Mouse (Mus musculus) A20 (cell line): ENCODE data around the gene Slc27a4.
"Not testable (repeated sequence)": the region's sequence is repeated elsewhere in the genome, so short reads cannot be mapped to it uniquely, and the experiment has no call there.

Experiments
- DNase-seq: peaks from one replicate; pipeline ENCODE4 v3.0.0-alpha.2; 2011; ENCODE audit warnings: low read depth, low spot score

Slc27a4 gene

DNA sequence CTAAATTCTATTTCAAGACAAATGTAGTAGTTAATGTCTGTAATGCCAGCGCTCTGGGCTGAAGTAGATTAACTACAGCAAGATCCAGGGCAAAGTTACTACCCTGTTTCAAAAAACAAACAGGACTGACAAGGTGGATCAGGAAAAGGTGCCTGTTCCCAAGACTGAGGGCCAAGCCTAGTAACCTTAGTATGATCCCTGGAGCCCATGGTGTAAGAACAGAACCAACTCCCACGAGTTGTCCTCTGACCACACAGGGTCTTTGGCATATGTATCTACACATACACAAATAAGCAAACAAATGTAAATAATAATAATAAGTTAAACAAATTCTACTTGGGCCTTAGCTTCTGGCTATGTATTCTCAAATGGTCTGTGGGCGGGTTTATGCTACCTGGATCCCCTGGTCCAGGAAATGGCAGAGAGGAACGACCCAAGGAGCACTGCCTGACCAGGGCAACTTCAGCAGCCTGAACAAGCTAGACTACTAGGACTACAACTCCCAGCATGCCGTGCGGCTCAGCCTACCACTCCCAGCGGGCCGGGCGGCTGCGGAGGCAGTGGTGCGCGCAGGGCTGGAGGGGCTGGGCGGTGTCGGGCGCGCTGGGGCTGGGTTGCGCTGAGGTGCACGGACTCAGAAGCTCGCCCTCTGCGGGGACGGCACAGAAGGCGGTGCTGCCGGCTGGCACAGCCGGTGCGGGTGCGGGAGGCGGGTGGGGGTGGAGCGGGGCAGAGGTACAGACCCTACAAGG, at the start of gene Slc27a4:
TSS of gene Slc27a4 (plus strand) at position 560 of the 752 bp plus-strand sequence.
- peak; percentile 91 for DNase-seq

DNA sequence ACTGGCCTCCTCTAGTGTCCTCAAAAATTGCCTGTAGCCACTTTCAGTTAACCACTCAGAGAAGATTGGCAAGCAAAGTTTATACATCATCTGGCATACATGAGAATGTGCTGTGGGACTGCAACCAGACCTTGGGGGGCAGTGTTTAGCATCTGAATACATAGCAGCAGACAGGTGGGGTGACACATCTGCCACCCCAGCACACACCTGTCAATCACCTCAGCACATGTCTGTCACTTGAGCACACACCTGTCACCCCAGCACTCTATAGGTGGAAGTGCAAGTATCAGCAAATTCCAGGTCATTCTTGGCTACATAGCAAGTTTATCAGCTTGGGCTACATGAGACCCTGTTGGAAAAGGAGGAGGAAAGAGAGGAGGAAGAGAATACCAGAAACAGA, 46.7 kb upstream of the Slc27a4 start:
- DNase-seq = peak; percentile 38

DNA sequence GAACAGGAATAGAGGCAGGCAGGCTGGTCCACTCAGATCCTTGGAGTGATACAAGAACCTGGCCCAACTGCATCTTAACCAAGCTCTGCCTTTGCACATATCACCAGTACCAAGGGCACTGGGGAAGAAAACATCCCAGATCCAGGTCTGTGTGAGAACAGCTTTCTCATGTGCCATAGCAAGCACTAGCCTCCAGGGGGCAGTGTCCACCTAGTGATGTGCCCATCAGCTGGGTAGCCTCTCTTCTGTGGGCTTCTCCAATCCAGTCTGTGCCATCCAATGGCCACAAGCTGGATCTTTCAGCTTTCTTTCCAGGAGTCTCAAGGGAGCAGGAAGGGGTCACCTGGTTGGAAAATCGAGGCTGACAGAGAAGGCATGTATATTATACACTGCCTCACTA, 37.6 kb upstream of the Slc27a4 start:
- peak; percentile 64 for DNase-seq

DNA sequence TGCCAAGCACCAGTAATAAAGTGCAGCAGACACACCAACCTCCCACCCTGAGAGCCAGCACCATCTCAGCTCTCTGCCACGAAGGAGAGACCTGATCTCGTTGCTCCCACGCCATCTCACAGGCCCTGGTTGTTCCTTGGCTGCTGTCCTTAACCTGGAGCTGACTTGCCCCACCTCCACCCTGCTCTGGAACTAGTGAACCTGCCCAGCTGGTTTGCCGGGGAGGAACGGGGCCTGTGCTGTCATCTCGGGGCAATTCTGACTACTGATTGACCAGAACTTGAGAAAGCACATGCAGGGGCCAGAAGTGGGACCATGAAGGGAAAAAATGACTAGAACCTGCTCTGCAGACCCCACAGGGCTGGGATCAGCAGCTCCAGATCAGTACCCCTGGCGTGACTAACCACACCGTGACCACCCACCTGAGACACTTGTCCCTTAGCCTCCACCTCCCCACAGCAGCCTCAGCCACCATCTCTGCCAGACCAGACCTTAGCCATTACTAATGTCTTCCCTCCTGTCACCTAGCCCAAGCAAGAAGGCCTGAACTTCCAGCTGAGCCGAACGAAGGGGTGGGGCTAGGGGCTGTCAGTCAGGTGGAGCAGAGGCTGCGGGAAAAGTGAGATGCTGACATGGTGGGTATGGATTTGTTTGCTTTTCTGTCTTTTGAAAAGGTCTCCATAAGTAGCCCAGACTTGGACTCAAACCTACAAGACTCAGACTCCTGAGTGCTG, 34.3 kb upstream of the Slc27a4 start:
- DNase-seq = no peak

DNA sequence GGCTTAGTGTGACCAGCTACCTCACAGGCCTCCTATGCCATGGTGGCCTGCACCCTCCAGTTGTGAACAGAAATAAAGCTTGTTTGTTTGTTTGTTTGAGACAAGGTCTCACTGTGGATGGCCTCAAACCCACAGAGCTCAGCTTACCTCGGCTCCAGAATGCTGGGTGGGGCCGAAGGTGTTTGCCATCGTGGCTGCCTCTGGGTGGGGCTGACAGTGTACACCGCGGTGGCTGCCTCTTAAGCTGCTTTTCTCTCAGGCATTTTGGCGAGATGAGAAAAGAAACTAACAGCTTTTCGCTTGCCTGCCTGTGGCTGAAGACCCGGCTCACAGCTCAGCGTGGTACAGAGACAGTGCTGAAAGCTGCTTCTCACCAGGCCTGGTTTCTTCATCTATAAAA, 33.5 kb upstream of the Slc27a4 start:
- no peak for DNase-seq

DNA sequence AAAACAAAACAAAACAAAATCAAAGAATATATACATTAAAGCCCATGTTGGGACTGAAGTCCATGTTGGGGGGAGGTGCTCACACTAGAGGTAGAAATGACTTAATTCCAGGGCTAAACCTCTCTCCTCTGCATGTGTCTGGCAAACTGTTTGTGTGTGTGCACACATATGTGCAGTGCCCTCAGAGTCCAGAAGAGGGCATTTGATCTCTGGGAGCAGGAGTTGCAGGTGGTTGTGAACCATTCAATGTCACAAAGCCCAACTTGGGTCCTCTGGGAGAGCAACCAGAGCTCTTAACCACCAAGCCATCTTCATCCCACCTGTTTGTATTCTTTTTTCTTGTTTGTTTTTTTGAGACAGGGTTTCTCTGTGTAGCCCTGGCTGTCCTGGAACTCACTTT, 32.3 kb upstream of the Slc27a4 start:
- peak; percentile 39 for DNase-seq

DNA sequence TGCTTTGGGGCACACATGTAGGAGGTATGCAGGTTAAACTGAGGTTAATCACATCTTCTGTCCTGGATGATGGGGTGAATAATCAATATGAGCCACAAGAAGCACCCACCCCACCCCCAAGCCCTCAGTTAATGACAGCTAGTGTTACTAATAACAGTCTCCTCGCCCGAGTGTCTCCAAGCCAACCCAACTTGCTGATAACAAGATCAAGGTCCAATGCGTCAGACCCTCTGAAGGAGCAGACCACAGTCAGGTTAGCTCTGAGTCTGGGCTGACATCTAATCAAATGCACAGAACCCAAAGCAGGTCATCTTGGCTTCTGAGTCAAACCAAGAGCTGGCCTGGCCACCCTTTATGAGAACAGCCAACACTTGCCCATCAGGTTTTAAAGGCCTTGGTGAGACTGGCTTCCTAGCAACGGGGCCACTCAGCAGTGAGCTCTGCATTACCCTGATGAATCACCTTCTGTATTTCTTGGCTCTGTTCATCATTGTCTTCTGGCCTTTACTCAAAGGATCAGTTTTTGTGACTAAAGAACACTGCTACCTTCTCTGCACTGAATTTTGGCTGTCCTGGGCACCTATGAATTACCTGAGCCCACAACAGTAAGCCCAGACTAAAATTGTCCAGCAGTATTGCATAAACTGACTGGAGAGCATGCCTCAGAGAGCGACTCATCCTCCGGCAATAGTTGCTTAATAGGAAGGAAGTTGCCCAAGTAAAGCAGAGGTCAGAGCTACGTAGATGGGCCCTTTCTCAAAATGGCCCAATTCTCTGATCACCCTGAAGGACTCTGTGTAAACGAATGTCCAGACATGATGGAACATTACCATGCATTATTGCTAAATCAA, 30.6 kb upstream of the Slc27a4 start:
- DNase-seq = no peak

DNA sequence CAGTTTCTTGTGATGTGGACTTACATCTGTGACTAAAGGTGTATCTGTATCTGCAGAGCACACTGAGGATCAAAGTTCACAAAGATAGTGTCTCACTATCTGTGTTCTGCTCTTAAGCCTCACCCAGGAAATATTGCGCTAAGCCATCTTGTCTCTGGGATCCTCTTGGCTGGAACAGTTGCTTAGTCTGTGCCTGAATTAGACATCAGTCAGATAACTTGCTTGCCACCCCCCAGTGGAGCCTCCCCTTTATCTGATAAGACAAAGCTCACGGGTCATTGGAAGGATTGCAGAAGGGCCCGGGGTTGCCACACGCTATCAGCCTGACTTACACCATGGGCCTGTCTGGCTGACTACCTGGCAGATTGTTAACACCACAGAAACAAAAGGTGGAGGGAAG, 29.1 kb upstream of the Slc27a4 start:
- DNase-seq = no peak

DNA sequence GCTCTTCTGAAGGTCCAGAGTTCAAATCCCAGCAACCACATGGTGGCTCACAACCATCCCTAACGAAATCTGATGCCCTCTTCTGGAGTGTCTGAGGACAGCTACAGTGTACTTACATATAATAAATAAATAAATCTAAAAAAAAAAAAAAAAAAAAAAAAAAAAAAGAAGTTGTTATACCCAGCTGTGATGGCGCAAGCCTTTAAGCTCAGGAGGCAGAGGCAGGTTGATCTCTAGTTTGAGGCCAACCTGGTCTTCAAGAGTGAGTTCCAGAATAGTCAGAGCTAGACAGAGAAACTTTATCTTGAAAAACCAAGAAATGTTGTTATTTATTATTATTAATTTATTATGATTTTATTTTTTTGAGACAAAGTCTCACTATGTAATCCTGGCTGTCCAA, 21.2 kb upstream of the Slc27a4 start:
- DNase-seq = not testable (repeated sequence)

DNA sequence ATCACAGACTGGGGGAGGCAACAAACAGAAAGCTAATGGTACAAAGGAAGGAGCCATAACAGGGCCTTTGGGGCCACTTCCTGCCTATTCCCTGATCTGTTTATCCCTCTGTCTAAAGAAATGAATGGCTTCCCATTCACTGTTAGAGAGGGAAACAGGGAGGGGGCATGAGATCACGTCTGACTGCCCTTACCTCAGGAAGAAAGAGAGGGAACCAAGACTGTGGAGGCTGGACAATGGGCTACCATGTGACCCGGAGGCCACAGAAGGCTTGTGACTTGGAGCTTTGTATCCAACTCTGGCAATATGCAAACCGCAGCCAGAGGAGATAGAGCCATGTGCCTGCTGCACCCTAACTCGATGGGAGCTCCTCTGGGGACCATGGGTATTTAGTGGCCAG, 18.1 kb upstream of the Slc27a4 start:
- no peak for DNase-seq

DNA sequence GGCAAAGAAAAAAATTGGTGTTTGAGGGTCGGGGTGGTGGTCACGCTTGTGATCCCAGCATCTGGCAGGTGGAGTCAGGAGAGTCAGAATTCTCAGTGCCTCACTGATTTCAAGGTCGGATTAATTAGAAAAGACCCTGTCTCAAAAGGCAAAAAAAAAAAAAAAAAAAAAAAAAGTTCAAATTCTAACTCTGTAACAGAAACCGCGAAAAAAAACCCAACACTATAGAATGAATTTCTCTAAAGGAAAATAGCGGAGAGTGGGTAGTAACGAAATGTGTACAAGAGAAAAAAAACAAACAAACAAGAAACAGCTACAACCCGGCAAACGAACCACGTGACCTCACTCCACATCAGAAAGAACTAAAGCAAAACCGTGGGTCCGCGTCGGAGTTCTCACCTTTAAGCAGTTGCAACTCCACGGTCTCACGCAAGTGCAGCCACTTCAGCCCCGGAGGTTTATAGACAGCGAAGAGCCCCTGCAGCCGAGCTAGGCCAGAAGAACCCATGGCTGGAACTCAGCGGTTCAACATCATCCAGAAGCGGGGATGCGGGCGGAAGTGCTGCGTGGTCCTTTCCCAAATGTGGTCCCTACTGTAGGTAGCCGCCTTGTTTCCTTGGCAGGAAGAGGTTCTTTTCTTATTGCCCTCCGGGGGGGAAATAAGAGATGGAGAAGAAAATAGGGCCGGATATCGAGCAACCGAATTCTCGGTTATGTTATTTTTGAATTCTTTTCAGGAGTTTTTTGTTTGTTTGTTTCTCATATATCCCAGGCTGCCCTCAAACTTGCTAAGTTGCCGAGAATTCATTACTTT, 15.1 kb upstream of the Slc27a4 start, which contains the start of gene Coq4:
TSS of gene Coq4 (plus strand) at position 390 of the 814 bp plus-strand sequence.
- peak; percentile 95 for DNase-seq

DNA sequence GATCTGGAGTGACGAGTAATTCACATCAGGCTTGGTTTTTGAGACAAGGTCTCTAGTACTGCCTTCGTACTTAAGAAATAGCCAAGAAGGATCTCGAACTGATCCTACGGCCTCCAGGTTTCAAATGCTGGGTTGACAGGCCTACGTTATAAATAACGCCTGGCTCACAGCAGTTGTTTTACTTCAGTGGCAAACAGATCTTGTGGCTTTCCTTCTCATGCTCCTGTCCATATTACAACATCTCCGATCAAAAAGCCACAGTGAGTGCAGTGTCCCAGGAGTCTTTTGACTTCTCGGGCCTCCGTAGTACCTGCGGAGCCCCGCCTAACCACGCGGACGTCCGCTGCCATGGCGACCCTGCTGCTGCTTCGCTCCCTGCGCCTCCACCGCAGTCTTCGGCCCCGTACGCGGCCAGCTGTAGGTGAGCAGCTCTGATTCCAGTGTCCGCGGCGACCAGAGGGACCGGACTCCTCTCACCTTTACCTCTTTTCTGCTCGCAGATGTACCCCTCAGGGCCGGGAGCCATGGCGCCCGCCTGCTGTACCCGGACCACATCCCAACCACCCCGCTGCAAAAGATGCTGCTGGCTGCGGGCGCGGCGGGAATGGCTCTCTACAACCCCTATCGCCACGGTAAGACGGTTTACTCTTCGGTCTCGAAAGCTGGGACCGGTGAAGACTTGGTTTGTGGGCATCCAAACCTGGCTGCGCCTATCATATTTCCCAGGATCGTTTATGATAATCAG, 14.3 kb upstream of the Slc27a4 start, which contains the start of gene Trub2:
TSS of gene Trub2 (minus strand) at position 566 of the 745 bp plus-strand sequence.
- DNase-seq = peak; percentile 92

DNA sequence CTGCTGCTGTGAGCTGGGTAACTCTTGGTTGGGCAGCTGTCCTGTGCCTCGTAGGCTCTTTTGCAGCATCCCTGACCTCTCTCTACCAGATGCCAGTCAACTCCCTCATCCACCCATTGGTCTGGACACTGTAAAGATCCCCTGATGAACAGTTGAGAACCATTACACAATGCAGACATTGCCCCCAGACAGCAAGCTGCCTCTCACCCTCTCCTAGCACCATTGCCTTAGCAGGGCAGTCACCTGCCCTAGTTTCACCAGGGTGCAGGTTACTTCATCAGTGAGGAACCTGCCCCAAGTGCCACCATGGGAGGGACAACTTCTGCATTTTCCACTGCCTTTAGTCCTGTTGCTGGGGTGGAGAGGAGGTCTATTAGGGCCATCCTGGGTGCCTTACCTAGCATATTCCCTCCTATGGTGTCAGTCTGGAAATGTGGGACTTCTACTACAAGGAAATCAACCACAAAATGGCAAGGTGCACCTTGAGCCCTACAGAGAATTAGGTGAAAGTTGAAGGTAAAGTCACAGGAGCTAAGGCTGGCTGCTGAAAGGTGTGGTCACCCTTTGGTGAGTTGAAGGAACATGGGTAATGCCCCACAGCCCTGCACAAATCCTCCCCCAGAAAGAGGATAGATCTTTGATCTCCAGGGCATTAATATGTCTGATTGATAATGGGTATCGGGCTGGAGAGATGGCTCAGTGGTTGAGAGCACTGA, 9.5 kb upstream of the Slc27a4 start:
- DNase-seq = no peak

DNA sequence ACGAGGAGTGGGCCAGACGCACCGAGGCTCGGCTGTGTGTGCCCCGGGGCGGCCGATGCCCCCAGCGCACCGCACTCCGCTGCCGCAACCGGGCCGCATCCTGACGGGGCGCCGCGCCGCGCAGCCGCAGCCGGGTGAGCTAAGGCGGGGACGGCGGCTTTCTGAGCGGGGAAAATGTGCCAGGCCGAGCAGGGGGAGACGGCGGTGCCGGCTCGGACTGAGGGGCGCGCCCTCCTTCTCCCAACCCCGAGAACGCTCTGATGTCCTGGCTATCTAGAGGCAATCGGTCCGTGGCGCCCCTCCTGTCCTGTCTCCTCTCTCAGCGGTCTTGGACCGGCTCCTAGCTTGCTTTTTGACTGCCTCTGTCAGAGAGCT, 380 bp downstream of the Slc27a4 start:
- no peak for DNase-seq

DNA sequence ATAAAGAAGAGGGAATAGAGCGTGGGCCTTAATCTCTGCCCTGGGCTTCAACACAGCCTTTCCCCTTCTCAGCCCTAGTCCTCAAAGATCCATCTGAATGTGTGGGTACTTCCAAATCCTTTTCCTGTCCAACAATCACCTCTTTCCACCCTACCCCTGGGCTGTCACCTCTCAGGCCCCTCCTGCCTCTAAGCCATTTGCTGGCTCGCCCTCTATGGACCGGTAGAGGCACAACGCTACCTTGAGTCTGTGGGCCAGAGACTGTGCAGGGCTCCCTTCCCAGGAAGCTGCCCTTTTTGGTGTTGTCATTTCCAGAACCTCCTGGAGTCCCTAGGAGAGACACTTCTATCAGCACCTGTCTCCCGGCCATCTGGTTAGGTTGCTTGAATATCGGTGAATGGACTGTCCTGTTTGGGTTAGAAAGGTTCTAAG, 982 bp downstream of the Slc27a4 start:
- peak; percentile 61 for DNase-seq

DNA sequence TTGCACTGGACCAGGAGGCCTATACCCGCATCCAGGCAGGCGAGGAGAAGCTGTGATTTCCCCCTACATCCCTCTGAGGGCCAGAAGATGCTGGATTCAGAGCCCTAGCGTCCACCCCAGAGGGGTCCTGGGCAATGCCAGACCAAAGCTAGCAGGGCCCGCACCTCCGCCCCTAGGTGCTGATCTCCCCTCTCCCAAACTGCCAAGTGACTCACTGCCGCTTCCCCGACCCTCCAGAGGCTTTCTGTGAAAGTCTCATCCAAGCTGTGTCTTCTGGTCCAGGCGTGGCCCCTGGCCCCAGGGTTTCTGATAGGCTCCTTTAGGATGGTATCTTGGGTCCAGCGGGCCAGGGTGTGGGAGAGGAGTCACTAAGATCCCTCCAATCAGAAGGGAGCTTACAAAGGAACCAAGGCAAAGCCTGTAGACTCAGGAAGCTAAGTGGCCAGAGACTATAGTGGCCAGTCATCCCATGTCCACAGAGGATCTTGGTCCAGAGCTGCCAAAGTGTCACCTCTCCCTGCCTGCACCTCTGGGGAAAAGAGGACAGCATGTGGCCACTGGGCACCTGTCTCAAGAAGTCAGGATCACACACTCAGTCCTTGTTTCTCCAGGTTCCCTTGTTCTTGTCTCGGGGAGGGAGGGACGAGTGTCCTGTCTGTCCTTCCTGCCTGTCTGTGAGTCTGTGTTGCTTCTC, 13.4 kb downstream of the Slc27a4 start:
- DNase-seq = no peak

DNA sequence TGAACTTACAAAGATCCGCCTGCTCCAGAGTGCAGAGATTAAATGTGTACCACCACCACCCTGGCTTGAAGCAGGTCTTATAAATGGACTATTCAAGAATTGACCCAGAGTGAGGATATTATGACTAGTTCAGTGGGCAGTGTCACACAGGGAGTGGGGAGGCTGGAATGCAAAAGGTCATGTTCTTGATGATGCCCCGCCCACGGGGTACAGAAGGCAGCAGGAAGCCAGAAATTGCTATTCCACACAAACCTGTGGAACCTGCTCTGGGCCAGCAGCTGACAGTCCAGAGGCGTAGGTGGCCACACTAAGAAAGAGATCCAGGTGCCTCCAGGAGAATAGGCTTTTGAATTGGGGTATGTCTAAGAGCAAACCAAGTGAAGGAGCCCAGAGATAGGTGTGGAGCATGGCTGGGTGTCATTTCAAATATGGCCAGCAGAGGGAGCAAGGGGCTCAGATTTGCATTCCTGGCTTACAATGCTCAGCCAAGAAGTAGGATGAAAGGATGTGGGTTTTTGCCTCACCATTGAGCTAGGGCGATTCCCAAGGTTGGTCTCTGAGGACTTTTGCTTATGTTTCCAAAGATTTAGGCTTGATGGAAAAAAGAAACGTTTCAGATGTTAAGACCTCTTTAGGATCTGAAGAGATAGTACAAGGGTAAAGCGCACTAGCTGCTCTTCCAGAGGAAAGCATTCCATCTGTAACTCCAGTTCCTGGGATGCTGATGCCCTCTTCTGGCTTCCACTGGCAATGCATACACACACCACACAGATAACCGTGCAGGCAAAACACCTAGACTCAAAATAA, 15.2 kb downstream of the Slc27a4 start:
- DNase-seq = peak; percentile 66

DNA sequence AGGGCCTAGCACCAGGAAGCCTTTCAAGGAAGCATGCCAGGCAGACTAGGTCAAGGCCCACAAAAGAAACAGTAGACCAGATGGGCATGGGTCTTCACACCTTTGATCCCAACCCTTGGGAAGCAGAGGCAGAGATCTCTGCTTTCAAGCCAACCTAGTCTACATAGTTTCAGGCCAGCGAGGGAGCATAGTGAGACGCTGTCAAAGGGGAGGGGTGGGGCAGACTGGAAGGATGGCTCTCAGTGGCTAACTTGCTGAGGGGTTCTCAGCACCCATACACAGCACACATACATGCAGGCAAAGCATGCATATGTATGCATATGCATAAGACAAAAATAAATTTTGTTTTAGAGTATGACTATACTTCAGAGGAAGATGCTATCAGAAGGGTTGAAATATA, 16.9 kb downstream of the Slc27a4 start:
- DNase-seq = no peak
